Mouse (Mus musculus) effector memory CD4-positive, alpha-beta T cell, adult 7 months (primary cell): ENCODE results near the gene Fen1. TPM values are rescaled to one million over a fixed set of nuclear protein-coding genes. Genes with fewer than 3 reads are reported as not detected.

ENCODE experiments used
- polyA plus RNA-seq: library from polyadenylated mRNA; unstranded; fragments of 100-300 nt; shearing (Covaris generic); gene quantifications from one replicate; pipeline ENCODE4 v1.2.1, GENCODE M21; 2017

Fen1 gene
- polyA plus RNA-seq = 20.3 TPM

GRCm38 (mm10) chr19:10203848-10204615, at the start of gene Fen1, which contains the start of gene Tmem258:
Fen1 (minus strand) TSS chr19:10204169.
Tmem258 (plus strand) TSS chr19:10204014.

GRCm38 (mm10) chr19:10240654-10241305, 36.8 kb upstream of the Fen1 start, which contains the start of gene Myrf:
Myrf (minus strand) TSS chr19:10240748.

GRCm38 (mm10) chr19:10182670-10183298, 21.2 kb downstream of the Fen1 start, which contains the start of gene Fads1:
Fads1 (plus strand) TSS chr19:10182888.

Other genes with a start within 250 kb of the Fen1 start
- 3,576 TPM for gene Fth1, start 223.6 kb downstream of the Fen1 start, polyA plus RNA-seq
- 0.55 TPM for gene Best1, start 202.5 kb downstream of the Fen1 start, polyA plus RNA-seq
- gene Rab3il1, start 202.5 kb downstream of the Fen1 start, polyA plus RNA-seq = not detected
- gene Fads3, start 162.6 kb downstream of the Fen1 start, polyA plus RNA-seq = 0.33 TPM
- gene Fads2, start 102.4 kb downstream of the Fen1 start, polyA plus RNA-seq = 0.34 TPM
- 7.1 TPM for gene Fads1, start 21.3 kb downstream of the Fen1 start, polyA plus RNA-seq
- 204 TPM for gene Tmem258, start 155 bp downstream of the Fen1 start, polyA plus RNA-seq
- gene Myrf, start 36.6 kb upstream of the Fen1 start, polyA plus RNA-seq = 0.15 TPM
- not detected for gene Dagla, start 100.7 kb upstream of the Fen1 start, polyA plus RNA-seq
- 0.83 TPM for gene Syt7, start 184.9 kb upstream of the Fen1 start, polyA plus RNA-seq